Mouse (Mus musculus): ENCODE data around the gene Ndufa6. TPM values are rescaled to one million over a fixed set of nuclear protein-coding genes. Genes with fewer than 3 reads are reported as not detected.
"Not testable (repeated sequence)": the region's sequence is repeated elsewhere in the genome, so short reads cannot be mapped to it uniquely, and the experiment has no call there.

Ndufa6 gene
- polyA plus RNA-seq, 1 experiment from 2014 or later = 330 TPM

- H3K4me3 ChIP-seq = peak overlapping the region; percentile 33
- H3K4me2 ChIP-seq = peak overlapping the region; percentile 57
- H3K4me1 ChIP-seq = peaks cover 3% of the 10 kb centered on the region; the same call in 1 of the 2 replicates
- 22% methylated on average over 7 of the region's 7 CpGs for WGBS
- no peaks in the 10 kb centered on the region for H3K36me3 ChIP-seq (replicated peaks)
- 0 out of 2 replicates have a peak, but pooled peaks cover 3% of the 10 kb centered on the region for H3K27me3 ChIP-seq (replicated peaks)
- H3K27ac ChIP-seq = no peak overlapping the region
- H3K9ac ChIP-seq = no peak overlapping the region
- ATAC-seq (replicated peaks) = peak; percentile 30; the same call in 1 of the 2 replicates
- H3K9me3 ChIP-seq = no peaks in the 10 kb centered on the region
Observed at GRCm38 (mm10) chr15:82379511-82379870, 25.4 kb upstream of the Ndufa6 start.

- H3K27me3 ChIP-seq (replicated peaks) = 0 out of 2 replicates have a peak, but pooled peaks cover 3% of the 10 kb centered on the region
- H3K36me3 ChIP-seq (replicated peaks) = no peaks in the 10 kb centered on the region
- peaks cover 3% of the 10 kb centered on the region; the same call in 1 of the 2 replicates for H3K4me1 ChIP-seq
- H3K9ac ChIP-seq = no peak overlapping the region
- no peak overlapping the region for H3K4me3 ChIP-seq
- ATAC-seq (replicated peaks) = no peak
- H3K4me2 ChIP-seq = no peak overlapping the region
- 53% methylated on average over 15 of the region's 15 CpGs for WGBS
- H3K27ac ChIP-seq = no peak overlapping the region
- no peaks in the 10 kb centered on the region for H3K9me3 ChIP-seq
Observed at GRCm38 (mm10) chr15:82378261-82379180, 24.4 kb upstream of the Ndufa6 start.

- Histone ChIP-seq H3K27ac (no peak overlapping the region), H3K4me3 (no peak overlapping the region), H3K36me3 (replicated peaks) (no peaks in the 10 kb centered on the region), H3K4me1 (peaks cover 3% of the 10 kb centered on the region; the same call in 1 of the 2 replicates), H3K27me3 (replicated peaks) (0 out of 2 replicates have a peak, but pooled peaks cover 3% of the 10 kb centered on the region), H3K9ac (no peak overlapping the region), H3K4me2 (no peak overlapping the region), H3K9me3 (no peaks in the 10 kb centered on the region)
- 80% methylated on average over 5 of the region's 5 CpGs for WGBS
- no peak for ATAC-seq (replicated peaks)
Observed at GRCm38 (mm10) chr15:82377701-82378100, 23.6 kb upstream of the Ndufa6 start.

- H3K27me3 ChIP-seq (replicated peaks) = 0 out of 2 replicates have a peak, but pooled peaks cover 3% of the 10 kb centered on the region
- H3K4me3 ChIP-seq = no peak overlapping the region
- no peak for ATAC-seq (replicated peaks)
- no peak overlapping the region for H3K9ac ChIP-seq
- 66% methylated on average over 17 of the region's 17 CpGs for WGBS
- H3K36me3 ChIP-seq (replicated peaks) = no peaks in the 10 kb centered on the region
- no peaks in the 10 kb centered on the region for H3K9me3 ChIP-seq
- H3K4me1 ChIP-seq = peaks cover 3% of the 10 kb centered on the region; the same call in 1 of the 2 replicates
- no peak overlapping the region; the same call in 1 of the 2 replicates for H3K27ac ChIP-seq
- H3K4me2 ChIP-seq = no peak overlapping the region
Observed at GRCm38 (mm10) chr15:82376393-82377138, 22.4 kb upstream of the Ndufa6 start.

- Histone ChIP-seq H3K4me2 (no peak overlapping the region), H3K4me1 (peaks cover 3% of the 10 kb centered on the region; the same call in 1 of the 2 replicates), H3K27me3 (replicated peaks) (0 out of 2 replicates have a peak, but pooled peaks cover 3% of the 10 kb centered on the region), H3K4me3 (no peak overlapping the region), H3K36me3 (replicated peaks) (no peaks in the 10 kb centered on the region), H3K27ac (no peak overlapping the region), H3K9me3 (no peaks in the 10 kb centered on the region), H3K9ac (no peak overlapping the region)
- 86% methylated on average over 9 of the region's 9 CpGs for WGBS
- ATAC-seq (replicated peaks) = no peak
Observed at GRCm38 (mm10) chr15:82375855-82376254, 21.7 kb upstream of the Ndufa6 start.

- Histone ChIP-seq H3K4me3 (no peak overlapping the region), H3K4me1 (no peaks in the 10 kb centered on the region; the same call in 1 of the 2 replicates), H3K27me3 (replicated peaks) (0 out of 2 replicates have a peak, but pooled peaks cover under 1% of the 10 kb centered on the region), H3K9ac (no peak overlapping the region), H3K4me2 (no peak overlapping the region), H3K36me3 (replicated peaks) (no peaks in the 10 kb centered on the region), H3K9me3 (no peaks in the 10 kb centered on the region), H3K27ac (no peak overlapping the region)
- ATAC-seq (replicated peaks) = no peak
- 80% methylated on average over 5 of the region's 5 CpGs for WGBS
Observed at GRCm38 (mm10) chr15:82374437-82374836, 20.3 kb upstream of the Ndufa6 start.

GRCm38 (mm10) chr15:82372991-82373390, 18.9 kb upstream of the Ndufa6 start:
- Histone ChIP-seq H3K4me3 (no peak overlapping the region), H3K27me3 (replicated peaks) (no peaks in the 10 kb centered on the region), H3K9me3 (no peaks in the 10 kb centered on the region), H3K9ac (no peak overlapping the region), H3K36me3 (replicated peaks) (no peaks in the 10 kb centered on the region), H3K4me1 (no peaks in the 10 kb centered on the region; the same call in 1 of the 2 replicates), H3K4me2 (no peak overlapping the region), H3K27ac (no peak overlapping the region)
- ATAC-seq (replicated peaks) = no peak
- 88% methylated on average over 5 of the region's 5 CpGs for WGBS

GRCm38 (mm10) chr15:82372446-82372845, 18.3 kb upstream of the Ndufa6 start:
- no peaks in the 10 kb centered on the region for H3K36me3 ChIP-seq (replicated peaks)
- H3K4me3 ChIP-seq = no peak overlapping the region
- no peak for ATAC-seq (replicated peaks)
- H3K9me3 ChIP-seq = no peaks in the 10 kb centered on the region
- no peaks in the 10 kb centered on the region for H3K27me3 ChIP-seq (replicated peaks)
- H3K4me1 ChIP-seq = no peaks in the 10 kb centered on the region; the same call in 1 of the 2 replicates
- H3K4me2 ChIP-seq = no peak overlapping the region
- no peak overlapping the region for H3K9ac ChIP-seq
- H3K27ac ChIP-seq = no peak overlapping the region
- 88% methylated on average over 6 of the region's 6 CpGs for WGBS

GRCm38 (mm10) chr15:82368851-82369250, 14.7 kb upstream of the Ndufa6 start:
- no peak overlapping the region for H3K9ac ChIP-seq
- no peaks in the 10 kb centered on the region for H3K36me3 ChIP-seq (replicated peaks)
- no peaks in the 10 kb centered on the region for H3K9me3 ChIP-seq
- no peak for ATAC-seq (replicated peaks)
- no peak overlapping the region for H3K4me3 ChIP-seq
- no peak overlapping the region for H3K4me2 ChIP-seq
- WGBS = 88% methylated on average over 1 of the region's 1 CpGs
- no peaks in the 10 kb centered on the region for H3K27me3 ChIP-seq (replicated peaks)
- no peak overlapping the region for H3K27ac ChIP-seq
- H3K4me1 ChIP-seq = no peaks in the 10 kb centered on the region

- Histone ChIP-seq H3K9ac (no peak overlapping the region), H3K36me3 (replicated peaks) (no peaks in the 10 kb centered on the region), H3K27me3 (replicated peaks) (no peaks in the 10 kb centered on the region), H3K4me2 (no peak overlapping the region), H3K4me1 (no peaks in the 10 kb centered on the region), H3K27ac (no peak overlapping the region), H3K9me3 (no peaks in the 10 kb centered on the region), H3K4me3 (no peak overlapping the region)
- ATAC-seq (replicated peaks) = no peak
- 89% methylated on average over 4 of the region's 4 CpGs for WGBS
Observed at GRCm38 (mm10) chr15:82368146-82368545, 14.0 kb upstream of the Ndufa6 start.

- H3K4me3 ChIP-seq; H3K27ac ChIP-seq; H3K36me3 ChIP-seq (replicated peaks); H3K4me2 ChIP-seq; H3K9ac ChIP-seq; H3K27me3 ChIP-seq (replicated peaks); H3K4me1 ChIP-seq; ATAC-seq (replicated peaks); H3K9me3 ChIP-seq: not testable (repeated sequence)
- 16% methylated on average over 6 of the region's 9 CpGs for WGBS
Observed at GRCm38 (mm10) chr15:82364561-82364960, 10.4 kb upstream of the Ndufa6 start.

GRCm38 (mm10) chr15:82363801-82364200, 9.7 kb upstream of the Ndufa6 start:
- not testable (repeated sequence) for H3K9ac ChIP-seq; H3K36me3 ChIP-seq (replicated peaks); H3K4me3 ChIP-seq; H3K27ac ChIP-seq; H3K27me3 ChIP-seq (replicated peaks); H3K4me2 ChIP-seq; ATAC-seq (replicated peaks); H3K4me1 ChIP-seq; H3K9me3 ChIP-seq
- 74% methylated on average over 9 of the region's 12 CpGs for WGBS

Measured in midbrain, embryonic 15.5 days (tissue).